Mouse (Mus musculus) neural tube, embryonic 13.5 days (tissue): Measurements from ENCODE around the gene Hipk4. TPM values are rescaled to one million over a fixed set of nuclear protein-coding genes. Genes with fewer than 3 reads are reported as not detected.
A peak's percentile ranks its signal among the peaks of the same experiment; 100 is the strongest.

Experiments
- ATAC-seq: fragments of 200-750 bp; cut with Nextera tagmentation; 2 replicates; pipeline ENCODE4 v1.8.0; 2017; ENCODE audit warnings: low read depth, mild to moderate bottlenecking, moderate TSS enrichment, moderate library complexity
- H3K27ac ChIP-seq: fragments of 300-500 bp; sonication (generic); replicated peaks from 2 replicates; pipeline ENCODE4 v1.5.1; 2015; ENCODE audit warnings: moderate library complexity, mild to moderate bottlenecking, inconsistent platforms
- H3K27me3 ChIP-seq: fragments of 300-500 bp; sonication (generic); 2 replicates; pipeline ENCODE4 v1.6.1; 2015; ENCODE audit warnings: mild to moderate bottlenecking, inconsistent platforms
- H3K36me3 ChIP-seq: fragments of 300-500 bp; sonication (generic); 2 replicates; pipeline ENCODE4 v1.6.1; 2015; ENCODE audit warnings: mild to moderate bottlenecking, inconsistent platforms
- H3K4me1 ChIP-seq: fragments of 300-500 bp; sonication (generic); replicated peaks from 2 replicates; pipeline ENCODE4 v1.6.1; 2015; ENCODE audit warnings: inconsistent platforms
- H3K4me2 ChIP-seq: fragments of 300-500 bp; sonication (generic); 2 replicates; pipeline ENCODE4 v1.6.1; 2015; ENCODE audit warnings: inconsistent platforms, mild to moderate bottlenecking, moderate library complexity
- H3K4me3 ChIP-seq: fragments of 300-500 bp; sonication (generic); 2 replicates; pipeline ENCODE4 v1.5.1; 2015; ENCODE audit warnings: mild to moderate bottlenecking, inconsistent platforms
- H3K9ac ChIP-seq: fragments of 300-500 bp; sonication (generic); 2 replicates; pipeline ENCODE4 v1.6.1; 2015; ENCODE audit warnings: moderate library complexity, mild to moderate bottlenecking, inconsistent platforms
- H3K9me3 ChIP-seq: fragments of 300-500 bp; sonication (generic); 2 replicates; pipeline ENCODE4 v1.6.1; 2016; ENCODE audit warnings: inconsistent platforms
- WGBS: fragments of 180-500 bp; shearing (Covaris S2); methylation state at CpG from one replicate; pipeline ENCODE4 v1.1.7; 2015; 5-methylcytosine and 5-hydroxymethylcytosine counted together
- polyA plus RNA-seq: library from polyadenylated mRNA; unstranded; fragments of >200 nt; fragmentation: Nextera tagmentation; extraction: Ambion mirVana; gene quantifications from 2 replicates; pipeline ENCODE4 v1.2.1, GENCODE M21; 2015

Hipk4 gene
- polyA plus RNA-seq, 1 experiment from 2014 or later = 0.71 TPM

DNA sequence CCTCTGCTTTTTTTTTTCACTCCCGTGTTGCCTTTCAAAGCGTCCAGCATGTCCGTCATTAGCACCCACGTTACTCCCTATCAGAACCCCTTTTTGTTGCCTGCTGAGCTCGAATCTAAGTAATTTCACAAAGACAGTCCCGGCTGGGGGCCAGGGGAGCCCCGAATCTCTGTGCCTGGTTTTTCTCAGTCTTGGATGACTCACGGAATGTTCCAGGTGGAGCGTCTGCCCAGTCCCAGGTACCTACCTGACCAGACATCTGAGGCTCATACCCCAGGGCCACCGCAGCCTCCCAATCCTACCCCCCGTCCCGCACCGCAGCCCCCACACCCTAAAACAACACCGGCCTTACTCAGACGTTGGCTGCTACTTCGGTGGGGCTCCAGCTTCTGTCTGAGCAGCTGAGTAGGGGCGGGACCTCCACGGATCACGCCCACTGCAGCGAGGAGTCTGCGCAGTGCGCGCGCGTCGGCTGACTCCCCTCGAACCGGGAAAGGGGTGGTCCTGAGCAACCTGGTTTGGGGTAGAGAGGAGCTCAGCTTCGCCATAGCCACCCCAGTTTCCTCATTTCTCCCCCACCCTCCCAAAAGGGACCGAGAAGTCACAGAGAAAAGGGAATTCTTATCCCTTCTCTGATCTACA, 19.4 kb downstream of the Hipk4 start:
- Histone ChIP-seq H3K4me2 (peak overlapping the region; percentile 83), H3K27ac (0 out of 2 replicates have a peak overlapping the region, but pooled peaks have one; percentile 4), H3K27me3 (no peaks in the 10 kb centered on the region), H3K4me3 (peak overlapping the region; percentile 59), H3K36me3 (peaks cover 34% of the 10 kb centered on the region), H3K4me1 (peaks cover 15% of the 10 kb centered on the region), H3K9ac (peak overlapping the region; percentile 81), H3K9me3 (no peaks in the 10 kb centered on the region)
- 3% methylated on average over 30 of the region's 30 CpGs for WGBS
- ATAC-seq = peak; percentile 93

- peak overlapping the region; percentile 83 for H3K4me2 ChIP-seq
- no peaks in the 10 kb centered on the region for H3K27me3 ChIP-seq
- WGBS = 54% methylated on average over 6 of the region's 6 CpGs
- 0 out of 2 replicates have a peak overlapping the region, but pooled peaks have one; percentile 4 for H3K27ac ChIP-seq
- H3K9me3 ChIP-seq = no peaks in the 10 kb centered on the region
- peak overlapping the region; percentile 59 for H3K4me3 ChIP-seq
- H3K4me1 ChIP-seq = peaks cover 15% of the 10 kb centered on the region
- ATAC-seq = no peak; the same call in 1 of the 2 replicates
- peak overlapping the region; percentile 81 for H3K9ac ChIP-seq
- H3K36me3 ChIP-seq = peaks cover 28% of the 10 kb centered on the region
These were observed 20.0 kb downstream of the Hipk4 start for GRCm38 (mm10) chr7:27543065-27543464.

- Histone ChIP-seq H3K27ac (no peak overlapping the region), H3K9ac (no peak overlapping the region), H3K4me3 (no peak overlapping the region), H3K36me3 (peaks cover 22% of the 10 kb centered on the region), H3K27me3 (no peaks in the 10 kb centered on the region), H3K4me1 (peaks cover 15% of the 10 kb centered on the region), H3K4me2 (no peak overlapping the region), H3K9me3 (no peaks in the 10 kb centered on the region)
- 89% methylated on average over 4 of the region's 4 CpGs for WGBS
- no peak for ATAC-seq
These were observed 20.8 kb downstream of the Hipk4 start for GRCm38 (mm10) chr7:27543851-27544250.

DNA sequence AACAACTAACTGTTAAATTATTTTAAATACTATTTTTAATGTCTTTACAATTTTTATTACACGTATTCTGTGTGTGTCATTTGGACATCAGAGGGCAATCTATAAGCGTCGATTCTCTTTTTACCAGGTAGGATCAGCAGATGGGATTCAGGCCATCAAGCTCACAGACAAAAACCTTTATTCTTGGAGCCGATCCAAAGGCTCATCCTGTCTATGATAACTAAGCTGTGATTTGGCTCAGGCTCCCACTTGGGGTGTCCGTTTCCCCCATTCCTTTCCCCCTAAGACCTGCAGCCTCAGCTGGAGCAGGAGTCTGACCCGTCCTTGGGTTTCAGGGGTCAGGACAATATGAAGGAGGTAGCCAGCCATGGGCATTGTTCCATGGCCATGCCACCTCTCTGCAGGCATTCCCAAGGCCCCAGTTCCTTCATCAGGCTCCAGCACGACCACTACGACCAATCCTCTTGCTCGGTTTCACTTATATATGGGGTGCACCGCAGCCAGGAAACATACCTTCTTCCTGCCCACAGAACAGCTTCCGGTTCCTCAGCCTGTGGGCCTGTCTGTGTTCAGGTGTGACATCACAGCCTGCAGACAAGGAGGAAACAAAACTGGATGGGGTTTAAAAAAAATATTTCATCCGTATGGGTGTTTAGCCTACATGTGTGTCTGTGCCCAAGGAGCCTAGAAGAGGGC, 21.8 kb downstream of the Hipk4 start:
- no peak overlapping the region for H3K4me2 ChIP-seq
- H3K4me3 ChIP-seq = no peak overlapping the region
- H3K4me1 ChIP-seq = peaks cover 15% of the 10 kb centered on the region
- WGBS = 89% methylated on average over 12 of the region's 12 CpGs
- no peak overlapping the region for H3K9ac ChIP-seq
- no peaks in the 10 kb centered on the region for H3K9me3 ChIP-seq
- no peak overlapping the region for H3K27ac ChIP-seq
- peaks cover 12% of the 10 kb centered on the region; the same call in 1 of the 2 replicates for H3K36me3 ChIP-seq
- H3K27me3 ChIP-seq = no peaks in the 10 kb centered on the region
- ATAC-seq = no peak

DNA sequence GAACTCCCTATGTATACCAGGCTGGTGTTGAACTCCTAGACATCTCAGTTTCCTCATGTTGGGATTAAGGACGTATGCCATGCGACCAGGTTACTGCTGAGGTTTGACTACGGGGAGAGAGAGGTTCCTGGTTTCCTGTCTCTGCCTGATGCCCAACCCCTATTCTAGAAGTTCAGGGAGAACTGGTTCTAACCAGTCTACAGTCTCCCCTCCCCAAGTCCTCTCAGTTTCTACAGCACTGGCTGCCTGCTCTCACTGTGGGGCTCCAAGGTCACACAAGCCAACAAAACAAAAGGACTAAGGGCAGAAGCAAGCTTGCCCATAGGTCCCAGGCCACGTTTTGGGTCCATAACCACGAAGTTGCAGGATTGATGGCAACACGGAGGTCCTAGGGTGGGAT, 26.5 kb downstream of the Hipk4 start:
- Histone ChIP-seq H3K4me2 (no peak overlapping the region), H3K9ac (no peak overlapping the region), H3K27me3 (no peaks in the 10 kb centered on the region), H3K9me3 (no peaks in the 10 kb centered on the region), H3K4me1 (peaks cover 20% of the 10 kb centered on the region), H3K36me3 (no peaks in the 10 kb centered on the region), H3K4me3 (no peak overlapping the region), H3K27ac (no peak overlapping the region)
- WGBS = 78% methylated on average over 6 of the region's 6 CpGs
- ATAC-seq = no peak

DNA sequence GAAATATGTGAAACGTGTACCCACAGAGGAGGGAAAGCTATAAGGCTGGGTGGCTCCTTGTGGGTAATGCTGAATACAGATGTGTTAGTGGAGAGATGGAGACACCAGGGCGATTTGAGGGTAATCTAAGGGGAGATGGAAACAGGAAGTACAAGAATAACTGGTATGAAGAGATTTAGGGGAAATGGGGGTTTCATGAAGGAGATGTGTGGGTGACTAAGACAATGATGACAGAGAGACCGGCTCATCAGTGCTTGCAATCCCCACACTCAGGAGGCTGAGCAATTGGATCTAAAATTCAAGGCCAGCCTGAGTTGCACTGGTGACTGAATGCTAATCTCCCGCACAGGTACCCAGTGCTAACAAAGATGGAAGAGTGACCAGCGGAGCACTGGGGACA, 29.0 kb downstream of the Hipk4 start:
- no peak overlapping the region for H3K27ac ChIP-seq

GRCm38 (mm10) chr7:27552931-27553513, 30.0 kb downstream of the Hipk4 start, which contains the start of the genes Pld3 and 2310022A10Rik:
Gene Pld3 (minus strand): TSS chr7:27553218.
Gene 2310022A10Rik (plus strand): TSS chr7:27553233.
- 1% methylated on average over 41 of the region's 41 CpGs for WGBS
- peak within 1 kb of the TSS; percentile 56 for H3K27ac ChIP-seq

More for the DNA sequence above, 29.0 kb downstream of the Hipk4 start:
- Histone ChIP-seq H3K4me3 (peak overlapping the region; percentile 63), H3K27me3 (no peaks in the 10 kb centered on the region), H3K9ac (peak overlapping the region; percentile 71; the same call in 1 of the 2 replicates), H3K36me3 (peaks cover 14% of the 10 kb centered on the region), H3K4me2 (peak overlapping the region; percentile 75), H3K9me3 (no peaks in the 10 kb centered on the region), H3K4me1 (peaks cover 25% of the 10 kb centered on the region)
- no peak for ATAC-seq
- WGBS = 56% methylated on average over 5 of the region's 5 CpGs

GRCm38 (mm10) chr7:27560291-27560887, 37.3 kb downstream of the Hipk4 start:
- no peak for ATAC-seq
- H3K36me3 ChIP-seq = peaks cover 79% of the 10 kb centered on the region
- 0 out of 2 replicates have a peak overlapping the region, but pooled peaks have one; percentile 23 for H3K9ac ChIP-seq
- no peaks in the 10 kb centered on the region for H3K4me1 ChIP-seq
- H3K4me2 ChIP-seq = no peak overlapping the region
- H3K27me3 ChIP-seq = no peaks in the 10 kb centered on the region
- WGBS = 78% methylated on average over 8 of the region's 8 CpGs
- H3K9me3 ChIP-seq = no peaks in the 10 kb centered on the region
- H3K4me3 ChIP-seq = no peak overlapping the region
- H3K27ac ChIP-seq = no peak overlapping the region

More at GRCm38 (mm10) chr7:27552931-27553513, 30.0 kb downstream of the Hipk4 start, which contains the start of the genes Pld3 and 2310022A10Rik:
- Histone ChIP-seq H3K27me3 (no peaks in the 10 kb centered on the region), H3K36me3 (peaks cover 14% of the 10 kb centered on the region), H3K4me3 (peak within 1 kb of the TSS; percentile 63), H3K4me2 (peak within 1 kb of the TSS; percentile 75), H3K4me1 (peaks cover 25% of the 10 kb centered on the region), H3K9me3 (no peaks in the 10 kb centered on the region), H3K9ac (peak within 1 kb of the TSS; percentile 75)
- ATAC-seq = peak; percentile 99

DNA sequence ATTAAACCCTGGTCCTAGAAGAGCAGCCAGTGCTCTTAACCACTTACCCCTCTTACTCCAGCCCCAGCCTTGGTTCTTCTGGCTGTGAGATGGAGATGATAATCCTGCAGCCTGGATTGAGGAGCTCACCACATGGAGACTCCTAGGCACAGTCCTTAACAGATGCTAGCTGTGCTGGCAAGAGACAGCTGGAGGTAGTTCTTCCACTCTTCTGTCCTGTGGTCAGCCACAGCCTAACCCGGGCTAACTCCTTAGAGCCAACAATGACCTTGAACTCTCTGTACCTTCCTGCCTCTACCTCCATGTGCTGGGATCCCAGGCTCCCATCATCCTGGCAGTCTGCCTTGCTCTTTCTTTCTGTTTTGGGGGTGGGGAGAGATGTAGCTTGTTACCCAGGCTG, 37.9 kb downstream of the Hipk4 start:
- H3K27me3 ChIP-seq = no peaks in the 10 kb centered on the region
- peaks cover 77% of the 10 kb centered on the region for H3K36me3 ChIP-seq
- no peaks in the 10 kb centered on the region for H3K9me3 ChIP-seq
- ATAC-seq = no peak
- H3K4me1 ChIP-seq = no peaks in the 10 kb centered on the region
- no peak overlapping the region for H3K9ac ChIP-seq
- no peak overlapping the region for H3K27ac ChIP-seq
- H3K4me3 ChIP-seq = no peak overlapping the region
- no peak overlapping the region for H3K4me2 ChIP-seq
- WGBS = 100% methylated on average over 1 of the region's 1 CpGs

DNA sequence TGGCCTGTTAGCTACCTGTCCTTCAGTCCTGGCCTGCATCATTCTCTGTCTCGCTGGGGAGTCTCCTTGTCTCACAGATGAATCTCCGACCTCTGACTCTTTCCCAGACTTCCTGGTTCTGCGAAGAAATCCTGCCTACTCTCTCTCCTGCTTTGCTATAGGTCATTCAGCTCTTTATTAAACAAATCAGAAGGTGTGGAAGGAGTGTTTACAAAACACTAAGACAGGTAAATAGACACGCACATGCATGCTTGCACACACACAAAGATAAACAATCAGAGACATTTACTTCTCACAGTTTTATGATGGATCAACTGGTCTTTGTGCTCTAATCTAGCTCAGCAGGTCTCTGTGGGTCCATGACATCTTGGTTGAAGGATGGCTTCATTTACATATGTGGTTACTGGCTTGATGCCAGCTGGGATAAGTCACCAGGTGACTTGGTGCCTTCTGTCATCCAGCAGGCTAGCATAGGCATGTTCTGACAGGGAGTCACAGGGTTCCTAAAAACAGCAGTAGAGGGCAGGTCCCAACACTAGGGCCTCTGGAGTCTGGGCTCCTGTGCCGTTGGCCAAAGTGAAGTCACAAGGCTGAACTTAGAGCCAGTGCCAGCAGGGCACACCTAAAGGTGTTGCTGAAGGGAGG, 46.6 kb downstream of the Hipk4 start:
- Histone ChIP-seq H3K4me3 (no peak overlapping the region), H3K36me3 (peaks cover 83% of the 10 kb centered on the region), H3K9ac (no peak overlapping the region), H3K27me3 (no peaks in the 10 kb centered on the region), H3K9me3 (no peaks in the 10 kb centered on the region), H3K4me2 (no peak overlapping the region), H3K27ac (no peak overlapping the region), H3K4me1 (no peaks in the 10 kb centered on the region)
- WGBS = 90% methylated on average over 5 of the region's 5 CpGs
- no peak for ATAC-seq

DNA sequence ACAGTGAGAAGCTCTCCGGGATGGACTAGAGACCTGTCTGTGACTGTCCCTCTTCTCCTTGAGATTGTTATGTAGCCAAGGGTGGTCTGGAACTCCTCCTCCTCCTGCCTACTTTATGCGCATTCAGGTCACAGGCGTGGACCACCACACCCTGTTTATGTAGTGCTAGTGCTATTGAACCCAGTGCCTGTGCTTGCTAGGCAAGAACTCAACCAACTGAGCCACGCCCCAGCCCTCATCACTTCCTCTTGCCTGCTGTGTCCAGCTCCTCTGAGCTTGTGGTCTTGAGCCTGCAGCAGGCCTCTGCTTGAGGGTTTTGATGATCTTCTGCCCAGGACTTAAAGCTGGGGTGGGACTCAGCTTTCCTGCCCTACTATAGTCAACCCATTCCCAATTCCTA, 49.1 kb downstream of the Hipk4 start:
- no peak overlapping the region for H3K9ac ChIP-seq
- H3K4me2 ChIP-seq = no peak overlapping the region
- WGBS = 96% methylated on average over 4 of the region's 4 CpGs
- no peaks in the 10 kb centered on the region for H3K27me3 ChIP-seq
- no peak for ATAC-seq
- peaks cover 89% of the 10 kb centered on the region for H3K36me3 ChIP-seq
- H3K4me3 ChIP-seq = no peak overlapping the region
- no peaks in the 10 kb centered on the region for H3K4me1 ChIP-seq
- H3K27ac ChIP-seq = no peak overlapping the region
- H3K9me3 ChIP-seq = no peaks in the 10 kb centered on the region
